Mouse (Mus musculus): ENCODE measurements around the gene Pxdn.

Pxdn gene

DNA sequence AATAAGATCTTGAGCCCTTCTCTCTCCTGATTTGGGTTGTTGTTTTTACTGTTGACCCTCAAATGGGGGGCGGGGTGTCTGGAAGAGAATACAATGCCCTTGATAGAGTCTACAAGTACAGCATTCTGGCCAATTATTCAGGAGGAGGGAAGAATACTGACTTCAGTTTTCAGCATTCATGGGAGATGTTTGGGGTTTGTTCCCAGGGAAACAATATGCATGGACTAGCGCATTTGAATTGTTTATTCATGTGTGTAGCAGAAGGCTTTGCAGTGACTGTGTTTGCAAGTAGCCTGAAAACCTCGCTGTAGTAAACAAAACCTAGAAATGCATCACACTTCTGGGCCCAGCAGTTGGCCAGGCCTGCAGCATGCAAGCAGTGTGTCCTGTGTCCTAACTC, 17.1 kb downstream of the Pxdn start:
- DNase-seq = no peak

GRCm38 (mm10) chr12:29956969-29957368, 19.6 kb downstream of the Pxdn start:
- DNase-seq = peak; percentile 82

DNA sequence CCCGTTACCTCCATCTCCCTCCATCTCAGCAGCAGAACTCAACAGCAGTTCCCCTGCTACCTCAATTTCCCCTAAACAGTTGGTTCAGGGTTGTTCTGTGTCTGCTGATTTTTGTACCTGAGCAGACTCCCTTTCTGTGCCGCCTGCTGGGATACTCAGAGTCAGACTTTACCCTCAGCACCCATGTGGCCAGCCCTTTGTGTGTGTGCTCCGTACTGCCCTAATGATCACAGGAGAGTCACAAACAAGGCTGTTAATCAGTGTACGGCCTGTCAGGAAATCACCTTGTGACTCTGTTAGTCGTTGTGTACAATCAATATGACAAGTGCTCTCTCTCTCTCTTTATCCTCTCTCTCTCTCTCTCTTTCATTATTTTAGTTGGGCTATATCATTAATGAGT, 21.2 kb downstream of the Pxdn start:
- DNase-seq = peak; percentile 87

DNA sequence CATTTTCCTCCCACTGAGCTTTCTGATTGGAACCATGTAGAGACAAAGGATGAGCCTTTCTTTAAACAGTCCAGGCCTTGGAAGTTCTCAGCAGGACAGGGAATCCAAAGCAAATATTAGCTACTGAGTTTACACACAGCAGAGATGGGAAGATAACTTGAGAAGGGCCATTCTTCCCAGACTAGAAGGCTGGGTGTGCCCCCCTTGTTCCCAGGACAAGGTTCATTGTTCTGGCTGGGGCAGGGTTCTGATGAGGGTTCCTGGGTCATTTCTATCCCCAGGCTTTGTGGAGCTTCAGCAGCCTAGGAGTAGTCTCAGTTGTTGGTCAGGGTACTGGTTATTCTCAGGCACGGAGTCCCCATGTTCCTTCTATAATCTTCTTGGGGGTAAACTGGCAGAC, 23.6 kb downstream of the Pxdn start:
- peak; percentile 41 for DNase-seq

DNA sequence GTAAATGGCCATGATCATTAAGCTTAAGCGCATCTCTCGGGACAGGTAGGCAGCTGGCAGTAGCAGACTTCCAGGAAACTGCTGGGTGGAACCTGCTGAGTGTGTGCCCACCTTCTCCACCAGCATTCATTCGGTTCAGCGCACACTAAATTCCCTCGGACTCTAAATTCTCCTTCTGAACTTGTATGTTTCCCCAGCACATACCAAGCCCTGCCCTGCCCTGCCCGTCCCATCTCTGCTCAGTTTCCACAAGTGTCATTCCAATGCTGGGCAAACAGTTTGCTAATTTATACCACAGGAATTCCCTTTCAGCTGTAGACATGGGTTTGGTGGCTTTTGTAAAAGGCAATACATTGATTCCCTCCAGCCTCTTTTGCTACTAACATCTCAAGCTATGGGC, 27.6 kb downstream of the Pxdn start:
- no peak for DNase-seq

DNA sequence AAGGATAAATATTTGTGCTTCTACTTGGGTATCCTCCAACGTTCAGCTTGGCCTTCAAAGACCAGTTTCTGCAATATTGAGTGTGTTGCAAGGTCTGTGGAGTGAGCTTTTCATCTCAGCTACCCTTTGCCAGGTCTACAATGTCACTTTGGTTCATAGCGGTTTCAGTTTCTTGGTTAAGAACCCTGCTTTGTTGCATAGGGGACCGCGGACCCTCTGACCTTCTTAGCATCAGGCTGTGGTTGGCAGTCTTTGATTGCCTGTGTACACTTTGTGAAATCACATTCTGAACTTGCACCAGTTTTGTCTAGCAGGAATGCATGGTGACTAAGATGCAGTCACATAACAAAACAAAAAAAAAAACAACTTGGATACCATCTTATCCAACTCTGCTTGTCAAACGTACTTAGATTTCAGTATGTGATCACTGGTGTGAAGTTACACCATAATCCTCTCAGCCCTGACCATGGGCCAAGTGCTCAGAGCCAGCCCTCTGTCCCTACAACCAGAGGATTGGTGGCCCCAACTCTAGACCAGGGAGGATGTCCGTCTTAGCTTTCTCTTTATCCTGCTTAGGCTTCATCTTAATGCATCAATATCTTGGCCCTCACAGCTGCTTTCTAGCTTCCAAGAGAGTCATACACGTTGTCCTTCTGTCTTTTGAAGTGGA, 34.5 kb downstream of the Pxdn start:
- no peak for DNase-seq

- no peak for DNase-seq
Observed at GRCm38 (mm10) chr12:29972533-29972932, 35.1 kb downstream of the Pxdn start.

- no peak for DNase-seq
Observed at GRCm38 (mm10) chr12:29980076-29980475, 42.7 kb downstream of the Pxdn start.

- DNase-seq = no peak
Observed at GRCm38 (mm10) chr12:29981722-29982293, 44.4 kb downstream of the Pxdn start.

GRCm38 (mm10) chr12:29983190-29983589, 45.8 kb downstream of the Pxdn start:
- no peak for DNase-seq

DNA sequence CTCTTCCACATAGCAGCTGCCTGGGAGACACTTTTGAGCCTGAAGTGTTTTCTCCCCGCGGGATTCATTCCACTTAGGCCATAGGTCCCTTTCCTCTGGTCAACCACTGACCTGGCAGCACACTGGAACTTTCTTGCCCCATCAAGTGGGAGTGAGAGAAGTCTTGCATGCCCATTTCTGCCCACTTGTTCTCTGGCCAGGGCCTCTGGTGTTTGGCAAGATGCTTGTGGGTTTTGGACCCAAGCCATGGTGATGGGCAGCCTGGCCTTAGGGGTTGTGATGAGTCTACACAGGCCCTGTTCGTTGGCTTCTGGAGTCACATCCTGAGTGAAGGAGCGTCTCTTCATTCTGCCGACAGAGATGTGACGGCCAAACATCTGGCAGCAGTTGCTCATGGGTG, 47.7 kb downstream of the Pxdn start:
- DNase-seq = no peak

- DNase-seq = no peak
Observed at GRCm38 (mm10) chr12:29986241-29986640, 48.8 kb downstream of the Pxdn start.

DNA sequence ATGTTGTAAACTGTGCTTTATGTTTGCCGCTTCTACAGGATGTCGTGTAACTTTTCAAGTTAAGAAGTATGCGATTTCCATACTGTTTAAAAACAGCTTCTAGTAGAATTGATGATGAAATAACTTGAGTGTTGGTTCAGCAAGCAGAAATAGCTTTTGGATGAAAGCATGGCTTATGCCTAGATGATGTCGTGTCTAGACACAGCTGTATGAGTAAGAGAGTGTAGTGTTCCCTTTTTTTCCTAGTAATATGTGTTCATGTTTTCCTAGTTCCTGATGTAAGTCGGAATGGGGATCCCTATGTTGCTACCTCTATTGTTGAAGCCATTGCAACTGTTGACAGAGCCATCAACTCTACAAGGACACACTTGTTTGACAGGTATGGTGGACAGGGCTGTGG, 61.5 kb downstream of the Pxdn start:
- no peak for DNase-seq

- no peak for DNase-seq
Observed at GRCm38 (mm10) chr12:30001951-30002350, 64.5 kb downstream of the Pxdn start.

GRCm38 (mm10) chr12:30003680-30004364, 66.4 kb downstream of the Pxdn start:
- DNase-seq = no peak

GRCm38 (mm10) chr12:30004365-30004723, 66.9 kb downstream of the Pxdn start:
- DNase-seq = no peak

DNA sequence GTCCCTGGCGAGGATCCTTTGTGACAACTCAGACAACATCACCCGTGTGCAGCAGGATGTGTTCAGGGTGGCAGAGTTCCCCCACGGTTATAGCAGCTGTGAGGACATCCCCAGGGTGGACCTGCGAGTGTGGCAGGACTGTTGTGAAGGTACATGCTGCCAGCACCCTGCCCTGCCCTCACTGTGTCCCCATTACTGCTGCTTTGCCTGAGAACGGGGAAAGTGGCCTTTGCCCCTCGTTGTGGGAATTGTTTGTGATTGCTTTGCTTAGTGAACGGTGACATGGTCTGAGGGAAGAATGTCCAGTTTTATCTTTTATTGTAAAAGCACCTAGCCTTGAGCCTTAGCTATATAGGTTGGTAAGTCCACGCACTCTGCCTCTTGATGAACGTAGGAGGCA, 69.2 kb downstream of the Pxdn start:
- peak; percentile 24 for DNase-seq

- DNase-seq = no peak
Observed at GRCm38 (mm10) chr12:30008741-30009140, 71.3 kb downstream of the Pxdn start.

GRCm38 (mm10) chr12:30015501-30015900, 78.1 kb downstream of the Pxdn start:
- no peak for DNase-seq

DNA sequence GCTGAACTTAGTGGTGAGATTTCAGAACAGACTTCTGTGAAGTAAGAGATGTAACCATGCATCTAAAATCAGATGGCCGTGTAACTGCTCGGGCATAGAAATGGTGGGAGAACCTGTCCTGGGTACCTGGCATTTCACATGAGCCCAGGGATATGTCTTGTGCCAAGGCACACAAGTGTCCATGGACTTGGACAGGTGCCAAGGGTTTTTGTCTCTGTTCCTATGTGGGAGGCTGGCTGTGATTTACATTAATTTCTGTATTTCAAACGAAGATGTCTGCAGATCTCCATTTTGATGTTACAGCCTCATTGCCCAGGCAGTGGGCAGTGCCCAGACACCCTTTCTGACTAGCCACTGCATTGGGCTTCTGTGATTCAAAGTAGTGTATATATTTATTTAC, 79.7 kb downstream of the Pxdn start:
- no peak for DNase-seq

DNA sequence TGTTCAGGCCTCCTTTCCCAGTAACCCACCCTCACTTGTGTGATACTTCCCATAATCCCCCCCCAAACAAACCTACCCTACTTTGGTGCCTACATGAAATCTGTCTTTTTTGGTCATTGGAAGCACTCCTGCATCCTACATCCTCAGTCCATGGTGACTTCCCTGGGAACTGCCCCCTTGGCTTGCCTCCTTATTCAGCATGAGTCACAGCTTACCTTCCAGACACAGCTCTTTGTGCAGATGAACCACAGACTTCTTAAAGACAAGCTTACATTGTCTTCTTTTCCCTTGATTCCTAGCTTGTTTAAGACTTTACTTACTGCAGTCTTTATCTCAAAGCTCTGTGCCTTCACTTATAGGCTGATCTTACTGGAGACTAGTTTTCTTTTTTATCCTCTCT, 83.0 kb downstream of the Pxdn start:
- DNase-seq = no peak

GRCm38 (mm10) chr12:30023491-30023890, 86.1 kb downstream of the Pxdn start:
- DNase-seq = peak; percentile 80

DNA sequence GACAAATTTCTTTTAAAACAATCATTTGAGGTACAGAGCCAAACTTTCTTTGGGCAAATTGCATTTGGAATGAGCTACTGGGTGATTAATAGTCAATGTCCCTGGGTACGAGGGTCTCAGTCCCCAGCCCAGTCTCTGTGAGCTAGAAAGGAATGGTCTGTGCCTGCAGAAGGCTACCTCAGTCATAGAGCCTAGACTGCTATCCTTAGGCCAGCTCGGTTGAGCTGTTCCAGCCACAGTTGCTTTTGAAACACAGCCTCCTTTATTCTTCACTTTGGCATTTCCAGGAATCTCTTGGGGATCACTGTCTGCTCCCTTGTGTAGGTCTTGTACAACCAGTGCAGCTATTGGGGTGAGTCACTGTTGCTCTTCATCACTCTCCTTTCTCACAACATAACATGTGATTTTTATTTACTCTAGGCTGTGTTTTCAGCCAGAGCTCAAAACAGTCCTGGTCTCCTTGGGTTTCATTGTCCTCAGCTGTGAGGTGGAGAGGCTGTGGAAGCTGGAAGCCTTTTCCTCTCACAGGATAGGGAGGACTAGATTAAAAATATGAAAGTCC, 86.9 kb downstream of the Pxdn start:
- no peak for DNase-seq

GRCm38 (mm10) chr12:30027721-30028340, 90.4 kb downstream of the Pxdn start:
- DNase-seq = no peak
